Mouse (Mus musculus) megakaryocyte progenitor cell, adult 5-6 weeks (primary cell): ENCODE results near the gene Grifin. TPM values are rescaled to one million over a fixed set of nuclear protein-coding genes. Genes with fewer than 3 reads are reported as not detected.
A peak's percentile ranks its signal among the peaks of the same experiment; 100 is the strongest.

Source experiments
- ATAC-seq: replicated peaks from 2 replicates; pipeline ENCODE4 v1.8.0; 2016; ENCODE audit warnings: mild to moderate bottlenecking, moderate TSS enrichment, inconsistent platforms; ENCODE audit not compliant: poor library complexity
- total RNA-seq, 2 experiments: library from RNA; stranded (forward) in 1 of 2; stranded (reverse) in 1 of 2; fragments of 157-497, 149-512 nt in 1 of 2; fragments of 200-1000 nt in 1 of 2; gene quantifications; 2 replicates each; pipeline versions ENCODE4 v1.2.3 to v1.2.4; 2015 to 2017

Gene Grifin
- total RNA-seq, 2 experiments from 2014 or later: not detected

DNA sequence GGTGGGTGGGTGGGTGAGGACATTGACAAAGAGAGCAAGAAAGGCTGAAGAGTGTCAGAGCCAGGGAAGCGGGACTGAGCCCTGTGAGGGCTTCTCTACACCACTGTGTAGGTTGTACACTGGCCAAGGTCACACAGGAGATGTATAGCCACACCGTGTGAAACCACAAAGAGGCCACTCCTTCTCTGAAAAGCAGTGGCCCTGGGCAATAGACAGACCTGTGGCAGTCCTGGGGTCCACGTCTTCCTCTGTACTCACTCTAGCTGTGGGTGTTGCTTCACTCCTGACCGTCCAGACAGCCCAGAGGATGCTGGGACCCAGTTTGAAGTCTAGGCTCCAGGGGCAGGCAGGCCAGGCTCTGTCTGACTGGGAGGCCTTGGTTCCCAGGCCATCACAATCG is 30.0 kb upstream of the Grifin start:
- no peak for ATAC-seq

DNA sequence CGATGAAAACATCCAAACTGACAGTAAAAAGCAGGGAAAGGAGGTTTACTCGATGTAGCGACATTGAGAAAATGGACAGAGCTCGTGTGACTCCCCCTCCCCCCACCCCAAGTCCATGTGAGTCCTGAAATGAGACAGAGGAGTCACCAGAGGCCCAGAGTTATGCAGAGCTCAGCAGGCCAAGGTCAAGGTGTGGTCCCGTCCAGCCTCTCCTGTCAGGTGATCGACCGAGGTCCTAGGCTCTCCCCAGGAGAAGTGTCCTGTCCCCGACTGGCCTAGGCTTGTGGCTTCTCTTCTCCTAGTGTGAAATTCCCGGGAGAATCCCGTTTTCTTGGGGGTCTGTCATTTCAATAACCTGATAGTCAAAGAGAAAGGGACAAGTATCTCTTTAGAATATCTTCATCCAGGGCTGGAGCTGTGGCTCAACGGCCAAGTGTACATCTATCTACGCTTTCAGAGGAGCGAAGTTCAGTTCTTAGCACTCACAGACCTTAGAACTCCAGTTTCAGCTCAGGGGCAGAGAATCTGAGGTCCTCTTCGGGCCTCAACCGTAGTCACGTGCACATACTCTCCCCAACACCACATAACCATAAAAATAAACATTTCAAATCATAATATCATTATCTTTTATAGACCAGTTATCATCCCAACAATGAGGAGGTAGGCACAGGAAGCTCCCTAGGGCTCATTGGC is 24.4 kb upstream of the Grifin start:
- ATAC-seq: no peak

DNA sequence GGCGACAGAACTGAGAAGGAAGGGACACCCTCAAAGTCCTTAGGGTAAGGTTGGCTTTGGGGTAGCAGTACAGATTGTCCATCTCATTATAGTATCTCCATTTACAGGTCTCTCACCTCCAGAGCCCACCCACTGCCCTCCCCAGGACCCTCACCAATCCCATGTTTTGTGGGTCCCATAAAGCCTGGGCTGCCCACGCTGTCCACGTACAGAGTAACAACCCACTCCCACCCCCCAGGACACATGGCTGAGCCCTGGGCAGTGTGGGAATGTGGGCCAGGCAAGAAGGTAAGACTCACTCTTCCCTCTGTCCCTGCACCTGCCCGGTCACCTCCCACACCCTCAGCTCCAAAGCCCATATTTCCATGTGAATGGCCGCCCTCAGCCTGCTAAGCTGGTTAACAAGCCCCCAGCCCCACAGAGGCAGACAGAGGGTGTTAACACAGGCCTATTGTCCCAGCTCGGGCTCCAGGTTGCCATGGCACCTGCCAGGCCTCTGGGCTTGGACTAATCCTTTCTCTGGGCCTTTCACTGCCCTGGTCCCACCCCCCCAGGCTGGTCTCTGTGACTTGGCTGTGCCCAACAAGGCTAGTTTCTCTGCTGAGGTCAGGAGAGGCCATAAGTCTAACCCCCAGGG is 19.0 kb upstream of the Grifin start:
- no peak for ATAC-seq

DNA sequence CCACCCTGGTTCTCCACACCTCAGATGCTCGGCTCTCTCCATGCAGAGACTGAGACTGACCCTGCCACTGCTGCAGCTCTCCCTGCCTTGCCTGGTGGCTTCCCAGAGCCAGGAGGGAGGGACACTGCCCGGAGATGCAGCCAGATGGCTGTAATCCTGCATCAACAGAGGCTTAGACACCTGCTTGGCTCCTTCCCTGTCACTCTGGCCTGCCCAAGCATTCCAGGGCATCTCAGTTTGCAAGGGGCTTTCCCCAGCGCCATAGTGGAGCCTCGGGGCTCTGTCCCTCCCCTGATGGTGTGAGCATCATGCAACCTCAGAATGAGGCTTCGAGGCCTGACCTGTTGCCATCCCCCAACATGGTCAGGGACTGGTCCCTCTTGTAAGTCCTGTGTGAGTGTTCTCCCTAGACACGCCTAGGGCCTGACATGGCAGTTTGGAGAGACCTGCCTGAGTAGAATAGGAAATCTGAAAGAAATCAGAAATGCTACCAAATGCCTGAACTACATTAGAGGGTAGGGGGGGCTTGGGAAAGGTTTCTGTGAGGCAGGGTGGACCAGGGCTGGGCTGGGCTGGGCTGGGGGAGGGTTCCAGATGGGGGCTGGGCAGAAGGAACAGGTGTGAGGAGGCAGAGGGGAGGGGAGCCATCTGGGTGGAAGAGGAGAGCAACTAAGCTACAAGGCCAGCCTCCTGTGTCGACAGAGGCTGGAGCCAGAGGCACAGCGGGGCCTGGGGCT is 18.3 kb upstream of the Grifin start:
- no peak for ATAC-seq

DNA sequence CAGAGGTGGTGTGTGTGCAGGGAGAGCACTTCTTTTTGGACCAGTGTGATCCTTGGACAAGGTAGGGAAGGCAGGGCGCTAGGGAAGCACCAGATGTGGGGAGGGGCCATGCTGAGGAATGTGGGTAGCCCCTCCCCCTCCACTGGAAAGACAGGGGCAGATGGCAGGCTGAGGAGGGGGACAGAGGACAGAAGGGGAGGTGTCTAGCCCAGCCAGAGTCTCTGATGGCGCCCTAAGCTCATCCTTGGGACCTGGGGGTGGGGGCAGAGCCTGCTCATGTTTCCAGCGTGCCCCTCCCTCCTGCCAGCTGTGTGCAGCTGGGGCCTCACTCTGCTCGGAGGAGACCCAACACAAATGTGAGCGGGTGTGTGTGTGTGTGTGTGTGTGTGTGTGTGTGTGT is 16.7 kb upstream of the Grifin start:
- ATAC-seq: no peak

DNA sequence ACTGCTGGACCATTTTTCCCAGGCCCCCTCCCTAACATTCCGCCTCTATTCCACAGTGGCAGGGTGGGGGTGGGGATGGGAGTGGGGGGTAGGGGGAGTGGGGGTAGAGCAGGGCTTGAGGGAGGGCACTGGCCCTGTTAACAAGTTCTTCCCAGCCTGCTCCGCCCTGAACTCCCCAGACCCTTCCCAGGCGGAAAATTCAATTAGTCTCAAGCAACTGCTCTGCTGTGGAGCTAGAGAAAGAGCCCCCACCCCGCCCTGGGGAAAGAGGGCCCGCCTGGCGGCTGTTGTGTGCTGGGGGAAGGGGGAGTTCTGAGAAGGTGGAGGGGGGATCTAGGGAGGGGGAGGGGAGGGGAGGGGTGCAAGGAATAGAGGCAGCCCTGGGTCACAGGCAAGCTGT is 14.9 kb upstream of the Grifin start:
- ATAC-seq: no peak

DNA sequence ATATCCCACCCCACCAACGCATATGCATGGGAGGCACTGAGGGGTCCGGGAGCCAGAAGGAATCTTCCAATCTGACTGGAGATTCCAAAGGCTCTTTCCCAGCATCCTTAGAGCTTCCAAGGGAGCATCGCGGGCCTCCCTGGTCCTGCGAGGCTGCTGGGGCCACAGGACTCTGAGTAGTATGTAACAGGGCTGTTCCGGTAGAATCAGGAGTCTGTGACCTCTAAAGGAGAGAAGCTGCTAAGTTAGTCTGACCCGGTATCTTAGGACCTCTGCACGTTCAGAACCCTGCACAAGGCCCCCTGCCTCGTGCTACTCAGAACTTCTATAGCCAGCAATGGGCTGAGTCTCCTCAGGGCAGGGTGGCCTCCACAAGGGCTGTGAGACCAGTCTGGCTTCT is 14.3 kb upstream of the Grifin start:
- no peak for ATAC-seq

DNA sequence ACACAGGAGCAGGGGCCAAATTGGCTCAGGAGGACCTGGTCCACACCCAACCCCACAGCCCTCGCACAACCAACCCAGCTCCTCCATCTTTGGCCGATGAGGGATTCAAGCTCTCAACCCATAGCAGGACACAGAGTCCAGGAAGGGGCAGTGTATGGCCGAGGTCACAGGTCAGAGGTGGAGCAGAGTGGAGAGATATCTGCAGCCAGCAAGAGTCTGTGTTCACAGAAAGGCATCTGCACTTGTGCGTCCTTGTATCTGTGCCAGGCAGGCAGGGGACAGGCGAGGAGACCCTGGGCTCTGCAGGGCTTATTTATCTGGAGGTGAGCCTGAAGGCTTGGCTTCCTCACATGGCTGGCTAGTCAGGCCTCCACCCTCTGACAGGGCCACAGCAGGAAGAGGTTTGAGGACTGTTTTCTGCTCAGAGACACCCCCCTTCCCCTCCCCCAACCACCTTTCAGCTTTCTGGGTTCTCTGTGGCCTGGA is 10.6 kb upstream of the Grifin start:
- peak; percentile 37; the same call in 1 of the 2 replicates for ATAC-seq

DNA sequence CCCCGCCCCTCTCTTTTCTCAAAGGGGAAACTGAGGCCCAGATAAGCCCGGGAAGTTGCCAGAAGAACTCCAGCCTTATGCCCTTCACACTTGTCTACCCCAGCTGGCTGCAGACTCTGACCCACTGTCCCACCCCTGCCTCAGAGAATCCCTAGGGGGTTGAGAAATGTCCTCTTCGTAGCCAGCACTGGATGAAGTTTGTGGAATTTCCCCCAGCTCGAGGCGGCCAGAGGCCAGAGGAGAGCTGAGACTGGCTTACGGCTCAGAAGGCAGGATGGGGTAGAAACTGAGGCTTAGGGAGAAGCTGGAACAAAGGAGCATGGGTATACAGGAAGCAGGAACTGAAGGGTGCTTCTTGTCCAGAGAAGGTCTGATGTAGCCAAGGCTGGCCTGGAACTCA is 7.7 kb upstream of the Grifin start:
- ATAC-seq: no peak

DNA sequence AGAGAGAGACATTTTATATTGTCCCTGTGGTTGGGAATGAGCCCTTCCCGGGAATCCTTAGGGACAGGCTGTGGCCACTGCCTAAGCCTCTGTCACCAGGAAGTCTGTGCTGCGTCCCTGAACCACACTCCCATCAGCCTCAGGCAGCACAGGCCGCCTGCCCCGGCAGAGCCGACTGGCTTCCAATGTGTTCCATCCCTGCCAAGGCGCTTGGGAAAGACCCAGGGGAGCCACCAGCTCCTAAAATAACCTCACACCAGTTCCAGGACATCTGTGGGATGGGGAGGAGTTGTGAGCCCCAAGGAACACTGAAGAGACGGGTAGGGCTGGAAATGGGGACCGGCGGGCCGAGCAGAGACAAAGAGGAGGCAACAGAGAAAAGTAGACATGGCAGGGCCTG is 6.8 kb upstream of the Grifin start:
- no peak for ATAC-seq

DNA sequence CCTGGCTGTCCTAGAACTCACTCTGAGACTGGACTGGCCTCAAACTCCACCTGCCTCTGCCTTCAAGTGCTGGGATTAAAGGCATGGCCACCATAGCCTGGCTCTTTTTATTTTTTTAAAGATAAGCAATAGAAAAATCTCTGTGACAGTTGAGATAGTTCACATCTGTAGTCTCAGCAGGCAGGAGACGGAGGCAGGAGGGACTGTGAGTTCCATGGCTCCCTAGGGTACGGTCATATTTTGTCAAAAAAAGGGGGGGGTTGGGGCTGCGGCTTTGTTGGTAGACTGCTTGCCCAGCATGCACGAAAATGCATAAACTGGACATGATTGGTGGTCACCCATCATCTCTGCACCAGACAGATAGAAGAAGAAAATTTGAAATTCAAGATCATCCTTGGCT is 6.3 kb upstream of the Grifin start:
- no peak for ATAC-seq

DNA sequence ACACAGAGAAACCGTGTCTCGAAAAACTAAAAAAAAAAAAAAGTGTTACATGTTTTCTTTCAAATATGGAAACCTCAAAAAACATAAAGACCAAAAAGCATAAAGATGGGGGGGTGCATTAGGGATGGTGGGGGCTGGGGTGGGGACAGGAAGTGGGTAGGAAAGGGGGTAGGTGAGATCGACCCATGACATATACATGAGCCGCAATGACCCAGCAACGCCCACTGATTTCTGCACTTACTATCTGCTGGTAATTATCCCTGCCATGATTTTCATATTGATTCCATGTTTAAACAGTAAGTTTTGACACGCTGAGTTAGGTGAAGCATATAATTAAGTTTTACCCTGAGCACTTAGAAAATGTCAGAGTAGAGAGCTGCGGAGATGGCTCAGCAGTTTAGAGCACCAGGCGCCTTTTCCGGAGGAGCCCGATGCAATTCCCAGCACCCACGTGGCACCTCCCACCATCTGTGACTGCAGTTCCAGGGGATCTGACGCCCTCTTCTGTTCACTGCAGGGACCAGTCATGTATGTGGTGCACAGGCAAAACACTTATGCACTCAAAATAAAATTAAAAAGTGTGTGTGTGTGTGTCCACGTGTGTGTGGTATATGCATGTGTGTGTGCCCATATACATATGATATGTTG is 5.5 kb upstream of the Grifin start:
- no peak for ATAC-seq

DNA sequence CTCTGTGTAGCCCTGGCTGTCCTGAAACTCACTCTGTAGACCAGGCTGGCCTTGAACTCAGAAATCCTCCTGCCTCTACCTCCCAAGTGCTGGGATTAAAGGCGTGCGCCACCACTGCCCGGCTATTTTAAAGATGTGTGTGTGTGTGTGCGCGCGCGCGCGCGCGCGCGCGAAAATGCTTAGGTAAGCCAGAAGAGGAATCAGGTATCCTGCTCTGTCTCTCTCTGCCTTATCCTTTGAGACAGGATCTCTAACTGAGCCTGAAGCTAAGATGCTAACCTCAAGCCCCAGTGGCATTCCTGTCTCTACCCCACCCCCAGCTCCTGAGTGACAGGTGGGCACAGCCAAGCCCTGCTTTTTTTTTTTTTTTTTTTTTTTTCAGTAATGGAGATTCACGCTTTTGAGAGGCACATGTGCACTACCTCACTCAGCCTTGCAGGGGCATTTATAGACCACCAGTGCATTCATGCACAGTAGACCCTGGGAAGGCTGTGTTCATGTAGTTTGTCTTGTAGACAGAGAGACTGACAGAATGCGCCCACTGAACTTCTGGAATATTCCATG is 4.2 kb upstream of the Grifin start:
- no peak for ATAC-seq

DNA sequence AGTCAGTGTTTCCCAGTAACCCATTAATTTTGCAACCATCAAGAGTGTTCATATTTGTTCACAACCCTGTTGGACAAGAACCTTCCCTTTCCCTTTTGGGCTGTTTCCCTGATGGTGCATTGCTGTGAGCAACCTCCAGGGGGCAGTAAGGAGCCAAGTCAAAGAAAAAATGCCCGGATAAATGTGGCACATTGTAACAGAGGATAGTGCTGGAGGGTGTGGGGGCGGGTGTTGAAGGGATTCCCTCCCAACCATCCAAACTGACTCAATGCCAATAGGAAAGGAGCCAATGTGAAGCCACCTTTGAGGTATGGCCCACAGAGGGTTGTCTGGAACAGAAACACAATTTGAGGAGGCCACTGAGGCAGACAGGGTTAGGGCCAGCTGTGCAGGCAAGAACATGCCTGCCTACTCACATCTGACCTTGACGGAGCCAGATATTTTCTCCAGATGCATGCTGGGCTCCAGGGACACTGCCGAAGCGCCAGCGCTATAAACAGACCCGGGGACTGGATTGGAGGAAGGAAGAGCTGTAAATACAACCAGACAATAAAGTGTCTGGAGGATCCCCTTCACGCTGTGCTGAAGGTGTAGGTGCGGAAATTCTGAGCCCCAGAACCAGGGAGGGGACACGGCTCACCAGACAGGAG is 3.6 kb upstream of the Grifin start:
- ATAC-seq: peak; percentile 68

DNA sequence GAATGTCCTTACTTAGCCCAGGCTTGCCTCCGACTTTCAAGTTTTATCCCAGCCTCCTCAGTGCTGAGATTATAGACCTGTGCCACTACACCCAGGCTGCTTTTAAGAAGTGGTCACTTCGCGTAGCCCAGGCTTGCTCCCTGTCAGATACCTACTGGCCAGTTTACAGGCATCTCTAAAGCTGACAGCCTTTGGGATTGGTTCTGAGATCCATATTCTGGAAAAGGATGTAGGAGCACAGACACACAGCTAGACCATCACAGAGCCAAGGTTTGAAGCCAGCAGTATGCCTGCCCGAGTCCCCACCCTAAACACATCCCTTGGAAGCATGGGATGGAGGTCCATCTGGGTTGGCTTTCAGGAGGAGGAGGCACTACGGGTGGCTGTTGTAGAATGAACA is 2.9 kb upstream of the Grifin start:
- no peak for ATAC-seq

DNA sequence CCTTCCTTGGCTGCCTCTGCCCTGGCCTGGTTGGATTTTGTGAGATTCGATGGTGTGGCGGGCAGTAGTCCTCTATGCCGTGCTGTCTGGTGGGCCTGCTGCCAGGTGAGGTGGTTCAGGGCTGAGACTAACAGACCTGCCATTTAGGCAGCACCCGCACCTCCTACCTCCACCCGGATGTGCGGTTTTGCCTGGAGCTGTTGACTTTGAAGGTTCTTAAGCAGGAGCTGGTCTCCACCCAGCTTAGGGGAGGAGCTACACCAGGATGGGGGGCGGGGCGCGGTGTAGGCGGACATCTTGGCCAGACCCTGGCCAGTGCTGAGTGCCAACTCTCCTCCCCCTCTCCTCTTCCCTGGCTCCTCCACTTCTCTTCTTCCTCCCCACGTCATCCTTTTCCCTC is 2.5 kb upstream of the Grifin start:
- peak; percentile 79 for ATAC-seq

DNA sequence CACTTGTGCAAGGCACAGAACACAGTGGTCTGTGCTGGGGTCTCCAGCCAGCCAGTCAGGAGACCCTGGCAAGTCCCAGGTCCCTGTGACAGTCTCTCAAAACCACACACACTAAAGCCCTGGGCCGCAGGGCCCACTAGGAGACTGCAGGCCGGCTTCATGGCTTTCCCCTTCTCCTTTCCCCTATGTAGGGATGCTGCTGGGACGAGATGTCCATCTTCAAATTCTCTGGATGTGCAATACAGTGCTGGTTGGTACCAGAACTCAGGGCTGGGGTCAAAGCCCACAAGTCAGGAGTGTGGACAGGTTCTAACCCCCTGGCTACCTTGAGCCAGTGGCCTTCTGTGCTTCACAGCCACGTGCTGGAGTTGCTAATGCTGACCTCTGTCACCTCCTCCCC is 1.4 kb upstream of the Grifin start:
- ATAC-seq: no peak

DNA sequence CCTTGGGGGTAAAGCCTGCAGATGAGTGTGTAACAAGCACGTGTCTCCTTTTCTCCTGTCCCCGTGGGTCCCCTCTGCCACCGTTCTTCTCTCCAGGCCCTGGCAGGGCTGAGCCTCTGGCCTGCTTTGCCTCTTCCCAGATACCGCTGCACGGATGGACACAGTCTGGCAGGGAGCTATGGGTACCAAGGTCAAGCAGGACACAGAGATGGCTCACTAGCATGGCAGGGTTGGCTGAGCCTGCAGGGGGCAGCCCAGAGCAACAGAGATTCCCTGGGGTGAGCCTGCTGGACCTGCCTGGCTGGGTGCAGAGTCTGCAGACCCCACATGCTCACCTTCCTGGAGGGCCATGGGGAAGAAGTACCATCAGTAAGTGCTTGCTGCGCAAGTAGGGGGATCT is 985 bp upstream of the Grifin start:
- ATAC-seq: peak; percentile 47

DNA sequence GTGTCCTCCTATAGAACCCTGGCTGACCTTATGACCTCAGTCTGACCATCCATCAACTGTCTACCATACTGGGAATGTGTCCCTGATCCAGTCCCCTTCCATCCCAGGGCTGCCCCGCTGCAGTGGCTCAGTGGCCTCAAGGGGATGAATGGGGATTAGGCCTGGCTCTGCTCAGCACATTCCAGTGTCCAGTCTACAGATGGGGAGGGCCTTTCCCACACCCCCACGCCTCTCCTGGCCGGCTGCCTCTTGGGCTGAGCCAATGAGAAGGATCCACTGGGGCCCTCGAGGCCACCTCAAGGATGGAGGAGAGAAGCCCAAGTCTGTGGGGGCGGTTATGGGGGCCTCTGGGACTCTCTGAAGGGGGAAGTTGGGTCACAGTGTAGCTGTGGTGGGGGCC is 580 bp upstream of the Grifin start:
- no peak for ATAC-seq

DNA sequence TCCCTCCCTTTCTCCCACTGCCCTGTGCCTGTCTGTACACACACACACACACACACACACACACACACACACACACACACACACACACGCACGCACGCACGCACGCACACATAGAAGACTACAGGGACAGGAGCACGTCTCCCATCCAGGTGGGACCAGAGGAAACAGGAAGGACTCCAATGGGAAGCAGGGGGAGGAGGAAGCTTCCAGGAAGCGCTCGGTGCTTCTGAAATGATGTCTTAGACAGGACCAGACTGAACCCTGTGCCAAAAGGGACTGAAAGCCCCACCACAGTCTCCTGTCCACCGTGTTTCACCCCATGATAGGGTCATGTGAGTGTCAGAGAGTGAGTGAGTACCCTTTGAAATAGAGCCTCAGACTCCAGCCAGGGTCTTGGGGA is 2.3 kb downstream of the Grifin start:
- ATAC-seq: no peak

DNA sequence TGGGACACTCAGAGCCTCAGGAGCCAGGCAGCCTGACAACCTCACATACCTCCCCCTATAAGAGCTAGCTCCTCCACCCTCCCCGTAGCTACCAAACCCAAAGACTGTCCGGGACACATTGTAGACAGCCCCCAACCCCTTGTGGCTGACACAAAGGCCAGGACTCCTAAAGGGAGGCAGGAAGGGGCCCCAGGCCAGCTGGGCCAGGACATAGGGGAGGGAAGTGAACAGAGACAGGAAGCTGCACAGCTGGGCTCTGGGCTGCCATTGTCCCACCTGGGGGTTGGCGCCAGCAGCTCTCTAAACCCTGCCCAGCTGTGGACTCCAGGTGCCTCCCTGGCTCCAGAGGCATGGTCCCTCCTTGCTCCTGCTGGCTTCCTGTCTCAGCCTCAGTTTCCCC is 8.0 kb downstream of the Grifin start:
- ATAC-seq: 0 out of 2 replicates have a peak, but pooled peaks have one; percentile 20
